Mouse (Mus musculus): ENCODE measurements around the gene Cnpy2.

DNA sequence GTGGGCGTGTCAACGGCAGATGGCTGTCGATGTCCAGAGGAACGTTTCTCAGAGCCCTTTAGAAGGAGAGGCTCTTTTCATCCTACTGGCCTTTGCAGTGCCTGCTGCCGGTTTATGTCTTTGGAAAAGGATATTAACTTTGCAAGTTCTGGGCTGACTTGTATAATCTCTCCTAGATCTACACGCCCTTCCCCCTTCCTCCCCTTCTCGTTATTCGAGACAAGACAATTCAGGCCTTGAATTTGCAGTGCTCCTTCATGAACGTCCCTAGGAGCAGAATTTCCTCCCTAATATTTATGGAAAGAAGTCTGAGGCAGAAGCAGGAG lies 46.9 kb downstream of the Cnpy2 start:
- TF ChIP-seq ZC3H11A (IDR thresholded peaks at IDR 0.05; ENCODE audit: borderline replicate concordance, low read depth, low read length): no peak
- no peak for TF ChIP-seq CHD2 (IDR thresholded peaks at IDR 0.05; ENCODE audit: low read depth, low read length)
- TF ChIP-seq ZNF384 (IDR thresholded peaks at IDR 0.05; ENCODE audit: low read depth, low read length): no peak
- TF ChIP-seq HCFC1 (IDR thresholded peaks at IDR 0.05; ENCODE audit: borderline replicate concordance, insufficient read depth, low read length): no peak
- no peak for TF ChIP-seq MAFK (IDR thresholded peaks at IDR 0.05; ENCODE audit: insufficient read depth, low read depth, low read length)

All from ES-E14 (cell line).